Mouse (Mus musculus) lung, embryonic 16.5 days (tissue): ENCODE results near the gene Zfhx3. TPM values are rescaled to one million over a fixed set of nuclear protein-coding genes. Genes with fewer than 3 reads are reported as not detected.

Source experiments
- ATAC-seq: fragments of 200-750 bp; cut with Nextera tagmentation; 2 replicates; pipeline ENCODE4 v1.8.0; 2017; ENCODE audit warnings: low read depth, mild to moderate bottlenecking, moderate library complexity
- H3K27ac ChIP-seq: fragments of 300-500 bp; sonication (generic); 2 replicates; pipeline ENCODE4 v1.5.1; 2014; ENCODE audit warnings: mild to moderate bottlenecking, control low read depth, low read length
- H3K27me3 ChIP-seq: fragments of 300-500 bp; sonication (generic); 2 replicates; pipeline ENCODE4 v1.6.1; 2014; ENCODE audit warnings: low read depth, low read length, mixed read lengths; ENCODE audit not compliant: control insufficient read depth, insufficient read depth
- H3K36me3 ChIP-seq: fragments of 300-500 bp; sonication (generic); 2 replicates; pipeline ENCODE4 v1.6.1; 2014; ENCODE audit warnings: low read length; ENCODE audit not compliant: control insufficient read depth, insufficient read depth
- H3K4me1 ChIP-seq: fragments of 300-500 bp; sonication (generic); replicated peaks from 2 replicates; pipeline ENCODE4 v1.6.1; 2014; ENCODE audit warnings: low read length, mixed read lengths; ENCODE audit not compliant: control insufficient read depth, insufficient read depth
- H3K4me2 ChIP-seq: fragments of 300-500 bp; sonication (generic); 2 replicates; pipeline ENCODE4 v1.6.1; 2014; ENCODE audit warnings: low read depth, low read length, control low read depth
- H3K4me3 ChIP-seq: fragments of 300-500 bp; sonication (generic); 2 replicates; pipeline ENCODE4 v1.5.1; 2014; ENCODE audit warnings: mild to moderate bottlenecking, low read length, control low read depth
- H3K9ac ChIP-seq: fragments of 300-500 bp; sonication (generic); 2 replicates; pipeline ENCODE4 v1.6.1; 2014; ENCODE audit warnings: low read length, control low read depth
- H3K9me3 ChIP-seq: fragments of 300-500 bp; sonication (generic); 2 replicates; pipeline ENCODE4 v1.6.1; 2016; ENCODE audit warnings: low read length; ENCODE audit not compliant: control insufficient read depth
- WGBS: fragments of 180-500 bp; shearing (Covaris S2); extraction: QIAGEN DNeasy Blood & Tissue Kit; methylation state at CpG from one replicate; pipeline ENCODE4 v1.1.7; 2014; 5-methylcytosine and 5-hydroxymethylcytosine counted together
- polyA plus RNA-seq: library from polyadenylated mRNA; unstranded; fragments of >200 nt; fragmentation: Nextera tagmentation; extraction: Ambion mirVana; gene quantifications from 2 replicates; pipeline ENCODE4 v1.2.1, GENCODE M21; 2015

Zfhx3 gene
- polyA plus RNA-seq, 1 experiment from 2014 or later, result 12.7 TPM

- H3K27me3 ChIP-seq, result no peaks in the 10 kb centered on the region
- peak overlapping the region; percentile 24; the same call in 1 of the 2 replicates for H3K4me2 ChIP-seq
- peak overlapping the region; percentile 44 for H3K9ac ChIP-seq
- WGBS, result 26% methylated on average over 10 of the region's 10 CpGs
- H3K27ac ChIP-seq, result peak overlapping the region; percentile 72
- ATAC-seq, result no peak
- H3K4me1 ChIP-seq, result peaks cover 72% of the 10 kb centered on the region
- no peaks in the 10 kb centered on the region for H3K9me3 ChIP-seq
- no peak overlapping the region for H3K4me3 ChIP-seq
- H3K36me3 ChIP-seq, result no peaks in the 10 kb centered on the region
Measured at GRCm38 (mm10) chr8:108900541-108900940, 958.1 kb downstream of the Zfhx3 start.

- Histone ChIP-seq H3K4me2 (peak overlapping the region; percentile 24; the same call in 1 of the 2 replicates), H3K4me1 (peaks cover 68% of the 10 kb centered on the region), H3K36me3 (no peaks in the 10 kb centered on the region), H3K27me3 (no peaks in the 10 kb centered on the region), H3K9ac (no peak overlapping the region; the same call in 1 of the 2 replicates), H3K9me3 (no peaks in the 10 kb centered on the region), H3K27ac (peak overlapping the region; percentile 72), H3K4me3 (no peak overlapping the region)
- no peak for ATAC-seq
- WGBS, result 42% methylated on average over 14 of the region's 14 CpGs
Measured at GRCm38 (mm10) chr8:108901208-108901607, 958.8 kb downstream of the Zfhx3 start.

GRCm38 (mm10) chr8:108903550-108903949, 961.1 kb downstream of the Zfhx3 start:
- H3K9ac ChIP-seq, result no peak overlapping the region
- H3K27ac ChIP-seq, result 0 out of 2 replicates have a peak overlapping the region, but pooled peaks have one; percentile 7
- no peak for ATAC-seq
- H3K36me3 ChIP-seq, result no peaks in the 10 kb centered on the region
- no peak overlapping the region for H3K4me3 ChIP-seq
- H3K4me1 ChIP-seq, result peaks cover 46% of the 10 kb centered on the region
- H3K4me2 ChIP-seq, result no peak overlapping the region
- 48% methylated on average over 15 of the region's 15 CpGs for WGBS
- no peaks in the 10 kb centered on the region for H3K27me3 ChIP-seq
- no peaks in the 10 kb centered on the region for H3K9me3 ChIP-seq

- no peaks in the 10 kb centered on the region for H3K27me3 ChIP-seq
- peak; percentile 50; the same call in 1 of the 2 replicates for ATAC-seq
- H3K4me3 ChIP-seq, result no peak overlapping the region
- no peak overlapping the region for H3K4me2 ChIP-seq
- no peak overlapping the region for H3K27ac ChIP-seq
- H3K4me1 ChIP-seq, result peaks cover 43% of the 10 kb centered on the region
- no peaks in the 10 kb centered on the region for H3K36me3 ChIP-seq
- H3K9ac ChIP-seq, result no peak overlapping the region
- H3K9me3 ChIP-seq, result no peaks in the 10 kb centered on the region
- WGBS, result 35% methylated on average over 10 of the region's 11 CpGs
Measured at GRCm38 (mm10) chr8:108904288-108904971, 962.0 kb downstream of the Zfhx3 start.

GRCm38 (mm10) chr8:108908066-108908465, 965.6 kb downstream of the Zfhx3 start:
- H3K4me1 ChIP-seq, result peaks cover 27% of the 10 kb centered on the region
- H3K4me2 ChIP-seq, result no peak overlapping the region
- H3K9me3 ChIP-seq, result no peaks in the 10 kb centered on the region
- WGBS, result 80% methylated on average over 9 of the region's 9 CpGs
- ATAC-seq, result no peak
- no peak overlapping the region for H3K27ac ChIP-seq
- H3K27me3 ChIP-seq, result no peaks in the 10 kb centered on the region
- H3K9ac ChIP-seq, result no peak overlapping the region
- no peaks in the 10 kb centered on the region for H3K36me3 ChIP-seq
- H3K4me3 ChIP-seq, result no peak overlapping the region

GRCm38 (mm10) chr8:108908540-108908939, 966.1 kb downstream of the Zfhx3 start:
- Histone ChIP-seq H3K27me3 (no peaks in the 10 kb centered on the region), H3K9ac (no peak overlapping the region), H3K4me3 (no peak overlapping the region), H3K4me2 (no peak overlapping the region), H3K9me3 (no peaks in the 10 kb centered on the region), H3K4me1 (peaks cover 23% of the 10 kb centered on the region), H3K27ac (no peak overlapping the region), H3K36me3 (no peaks in the 10 kb centered on the region)
- no peak for ATAC-seq
- 78% methylated on average over 16 of the region's 16 CpGs for WGBS

- no peak overlapping the region for H3K27ac ChIP-seq
- no peak overlapping the region for H3K4me3 ChIP-seq
- H3K4me1 ChIP-seq, result peaks cover 18% of the 10 kb centered on the region
- no peaks in the 10 kb centered on the region for H3K36me3 ChIP-seq
- ATAC-seq, result no peak
- no peak overlapping the region for H3K4me2 ChIP-seq
- H3K9me3 ChIP-seq, result no peaks in the 10 kb centered on the region
- H3K27me3 ChIP-seq, result no peaks in the 10 kb centered on the region
- no peak overlapping the region for H3K9ac ChIP-seq
- 70% methylated on average over 9 of the region's 9 CpGs for WGBS
Measured at GRCm38 (mm10) chr8:108909035-108909434, 966.6 kb downstream of the Zfhx3 start.

GRCm38 (mm10) chr8:108909455-108909854, 967.0 kb downstream of the Zfhx3 start:
- no peak overlapping the region for H3K4me2 ChIP-seq
- WGBS, result 82% methylated on average over 2 of the region's 2 CpGs
- no peaks in the 10 kb centered on the region for H3K27me3 ChIP-seq
- no peak overlapping the region for H3K27ac ChIP-seq
- H3K9ac ChIP-seq, result no peak overlapping the region
- no peak overlapping the region for H3K4me3 ChIP-seq
- no peaks in the 10 kb centered on the region for H3K36me3 ChIP-seq
- peaks cover 14% of the 10 kb centered on the region for H3K4me1 ChIP-seq
- H3K9me3 ChIP-seq, result no peaks in the 10 kb centered on the region
- ATAC-seq, result no peak

- Histone ChIP-seq H3K36me3 (no peaks in the 10 kb centered on the region), H3K27ac (no peak overlapping the region), H3K4me1 (peaks cover 13% of the 10 kb centered on the region), H3K9me3 (no peaks in the 10 kb centered on the region), H3K9ac (no peak overlapping the region), H3K4me3 (no peak overlapping the region), H3K4me2 (no peak overlapping the region), H3K27me3 (no peaks in the 10 kb centered on the region)
- 0 out of 2 replicates have a peak, but pooled peaks have one; percentile 15 for ATAC-seq
- 63% methylated on average over 12 of the region's 12 CpGs for WGBS
Measured at GRCm38 (mm10) chr8:108910843-108911242, 968.4 kb downstream of the Zfhx3 start.
